Mouse (Mus musculus) cerebellum, postnatal 14 days (tissue): Measurements from ENCODE around the gene Bahcc1.

Experiments used
- DNase-seq, 2 experiments: peaks; one replicate each; pipeline ENCODE4 v3.0.0; 2021; ENCODE audit warnings: mixed read lengths in 2 of 2

Gene Bahcc1

GRCm38 (mm10) chr11:120229861-120230751 is 2.6 kb upstream of the Bahcc1 start:
- peak; percentile 82 to 86 for DNase-seq

GRCm38 (mm10) chr11:120230841-120231370 is 1.8 kb upstream of the Bahcc1 start:
- DNase-seq: peak; percentile 80 to 81

GRCm38 (mm10) chr11:120231379-120231778 is 1.4 kb upstream of the Bahcc1 start:
- DNase-seq: peak; percentile 100

- peak; percentile 73 to 79 for DNase-seq
These were observed 841 bp downstream of the Bahcc1 start for GRCm38 (mm10) chr11:120233441-120234135.

- DNase-seq: peak; percentile 75 to 76
These were observed 1.5 kb downstream of the Bahcc1 start for GRCm38 (mm10) chr11:120234136-120234775.

GRCm38 (mm10) chr11:120234776-120235181 is 2.0 kb downstream of the Bahcc1 start:
- peak; percentile 67 to 69 for DNase-seq

GRCm38 (mm10) chr11:120235385-120236113 is 2.8 kb downstream of the Bahcc1 start:
- peak; percentile 77 for DNase-seq

- DNase-seq: no peak
These were observed 3.3 kb downstream of the Bahcc1 start for GRCm38 (mm10) chr11:120236114-120236437.

GRCm38 (mm10) chr11:120236438-120237165 is 3.9 kb downstream of the Bahcc1 start:
- DNase-seq: peak; percentile 82 to 83

- DNase-seq: peak; percentile 69 to 76
These were observed 4.7 kb downstream of the Bahcc1 start for GRCm38 (mm10) chr11:120237166-120238131.

- DNase-seq: peak; percentile 39 to 52
These were observed 5.6 kb downstream of the Bahcc1 start for GRCm38 (mm10) chr11:120238306-120238705.

GRCm38 (mm10) chr11:120238751-120239359 is 6.1 kb downstream of the Bahcc1 start:
- DNase-seq: peak; percentile 59 to 63

GRCm38 (mm10) chr11:120239581-120239991 is 6.8 kb downstream of the Bahcc1 start:
- peak in 1 of 2 experiments; percentile 56 for DNase-seq

GRCm38 (mm10) chr11:120240206-120240605 is 7.5 kb downstream of the Bahcc1 start:
- peak; percentile 88 to 91 for DNase-seq

- peak in 1 of 2 experiments; percentile 66 for DNase-seq
These were observed 8.5 kb downstream of the Bahcc1 start for GRCm38 (mm10) chr11:120240941-120241890.

- DNase-seq: no peak
These were observed 9.4 kb downstream of the Bahcc1 start for GRCm38 (mm10) chr11:120241981-120242725.

- peak in 1 of 2 experiments; percentile 33 for DNase-seq
These were observed 10.2 kb downstream of the Bahcc1 start for GRCm38 (mm10) chr11:120242726-120243530.
